Mouse (Mus musculus): ENCODE results near the gene Slc26a11.

DNA sequence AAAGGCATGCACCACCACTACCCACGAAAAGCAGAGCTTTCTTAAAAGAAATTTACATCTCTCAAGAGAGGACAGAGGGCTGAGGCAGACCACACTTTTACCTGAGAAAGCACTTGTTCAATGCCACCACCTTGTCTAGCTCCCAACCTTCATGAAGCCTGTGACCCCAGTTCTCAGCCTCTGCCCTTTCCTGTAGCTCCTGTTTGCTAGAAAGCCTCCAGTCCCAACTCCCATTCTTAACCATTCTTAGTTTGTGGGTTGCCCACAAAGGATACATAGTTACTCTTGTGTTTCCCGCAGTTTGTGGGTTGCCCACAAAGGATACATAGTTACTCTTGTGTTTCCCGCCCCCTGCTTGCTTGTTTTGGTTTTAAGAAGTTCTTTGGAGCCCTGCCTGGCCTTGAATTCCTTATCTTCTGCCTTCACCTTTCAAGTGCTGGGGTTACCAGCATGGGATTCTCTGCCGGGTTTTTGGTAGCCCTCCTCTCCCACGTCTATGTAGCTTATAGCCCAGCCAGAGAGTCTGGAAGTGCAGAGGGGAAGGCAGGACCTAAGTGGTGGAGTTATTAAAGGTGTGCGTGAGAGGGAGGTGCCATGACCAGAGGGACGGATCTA lies 36.1 kb downstream of the Slc26a11 start:
- TF ChIP-seq CTCF (conservative IDR thresholded peaks at IDR 0.05 in 1 of 2, IDR thresholded peaks at IDR 0.05 in 1 of 2; ENCODE audit: low read depth in 2 of 2, low read length in 2 of 2) (no peak), MYC (IDR thresholded peaks at IDR 0.05; ENCODE audit: low read depth, low read length) (no peak), POLR2A (IDR thresholded peaks at IDR 0.05; ENCODE audit: low read depth, low read length) (no peak)

Measured in CH12.LX (cell line).